Mouse (Mus musculus): ENCODE measurements around the gene Acaca.
A peak's percentile ranks its signal among the peaks of the same experiment; 100 is the strongest.

The Acaca gene

DNA sequence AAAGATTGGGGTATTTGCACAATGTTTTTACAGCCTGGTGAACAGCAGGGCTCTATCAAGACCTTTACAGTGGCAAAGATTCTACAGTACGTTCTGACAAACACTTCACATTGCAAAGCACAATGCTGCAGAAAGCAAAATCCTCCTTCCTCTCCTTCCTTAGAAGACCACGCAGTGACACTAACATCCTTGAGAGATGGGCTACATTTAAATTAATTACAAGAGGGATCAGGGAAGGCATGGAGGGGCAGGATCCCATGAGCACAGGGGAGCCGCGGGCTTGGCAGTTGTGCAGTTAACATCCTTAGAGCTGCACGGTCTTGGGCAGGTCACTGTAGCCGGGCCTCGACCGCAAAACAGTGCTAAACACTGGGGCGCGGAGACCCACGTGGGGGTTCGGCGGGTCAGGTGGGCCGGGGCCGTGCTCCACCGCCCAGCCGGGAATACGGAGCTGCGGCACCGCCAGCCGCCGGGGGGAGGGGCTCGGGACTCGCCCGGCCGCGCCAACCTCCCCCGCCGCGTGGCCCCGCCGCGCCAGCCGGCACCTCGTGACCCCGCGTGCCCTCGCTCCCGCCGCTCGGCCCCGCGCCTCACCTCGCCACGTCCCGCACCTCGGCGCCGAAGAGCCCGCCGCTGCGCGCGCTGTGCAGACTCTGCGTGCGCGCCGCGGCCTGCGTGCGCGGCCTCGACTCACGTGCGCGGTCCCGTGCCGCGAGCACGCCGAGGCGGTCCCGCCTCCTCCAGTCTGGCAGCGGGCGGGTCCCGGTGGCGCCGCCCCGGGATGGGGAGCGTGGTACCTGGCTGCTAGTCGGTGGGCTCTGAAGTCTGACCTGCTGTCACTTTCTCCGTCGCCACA is at the start of gene Acaca, which contains the start of gene Tada2a:
Gene Acaca (plus strand): TSS at position 730 of the 856 bp plus-strand sequence.
Gene Tada2a (minus strand): TSS at position 658 of the 856 bp plus-strand sequence.
- DNase-seq (ENCODE audit: extremely low read depth, insufficient read length, low spot score): peak; percentile 88

DNA sequence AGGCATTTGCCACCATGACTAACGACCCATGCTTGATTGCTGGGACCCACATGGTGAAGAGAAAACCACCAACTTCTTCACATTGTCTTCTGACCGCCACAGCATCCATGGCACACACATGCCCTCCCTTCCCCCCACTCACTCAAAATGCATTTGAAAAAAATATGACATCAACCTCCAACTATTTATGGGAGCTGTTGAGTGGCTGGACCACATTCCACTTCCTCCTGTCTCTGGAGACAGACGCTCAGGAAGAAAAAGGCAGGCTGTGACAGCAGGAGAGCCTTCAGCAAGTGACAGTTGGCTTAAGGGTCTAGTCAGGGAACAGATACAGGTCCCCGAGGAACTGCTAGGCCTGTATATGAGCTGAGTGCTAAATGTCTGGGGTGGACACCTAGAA is 49.6 kb upstream of the Acaca start:
- no peak for DNase-seq (ENCODE audit: extremely low read depth, insufficient read length, low spot score)

DNA sequence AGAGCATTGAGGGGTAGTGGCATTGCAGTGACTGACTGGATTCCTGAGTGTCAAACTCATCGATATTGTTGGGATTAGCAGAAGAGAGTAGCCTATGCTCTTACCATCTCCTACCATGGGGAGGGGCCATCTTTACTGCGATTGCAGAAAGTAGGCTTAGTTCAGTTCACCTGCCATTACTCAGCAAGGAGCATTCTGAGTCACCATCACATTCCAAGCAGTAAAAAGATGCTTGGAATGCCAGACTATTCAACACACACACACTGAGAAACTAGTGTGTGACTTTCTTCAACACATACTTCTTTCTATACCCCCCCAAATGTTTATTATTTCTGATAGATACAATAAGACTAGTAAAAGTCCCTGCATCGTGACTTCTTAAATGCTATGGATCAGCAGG is 49.1 kb upstream of the Acaca start:
- no peak for DNase-seq (ENCODE audit: extremely low read depth, insufficient read length, low spot score)

DNA sequence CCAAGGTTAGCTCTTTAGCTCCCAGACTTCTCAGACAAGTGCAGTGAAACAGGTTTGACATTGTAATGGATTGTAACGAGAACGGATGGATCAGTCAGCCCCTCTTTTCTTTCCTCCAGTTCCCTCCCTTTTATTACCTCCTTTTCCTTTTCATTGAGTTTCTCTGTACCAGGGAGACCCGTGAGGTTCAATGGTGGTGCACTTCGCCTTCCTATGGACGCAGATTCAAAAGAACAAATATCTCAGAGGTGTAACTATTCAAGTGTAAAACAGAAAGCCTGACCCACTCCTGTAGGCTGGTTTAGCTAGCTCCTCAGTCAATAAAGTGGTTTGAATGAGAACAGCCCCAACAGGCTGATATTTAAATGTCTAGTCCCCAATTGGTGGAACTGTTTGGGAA is 47.6 kb upstream of the Acaca start:
- no peak for DNase-seq (ENCODE audit: extremely low read depth, insufficient read length, low spot score)

DNA sequence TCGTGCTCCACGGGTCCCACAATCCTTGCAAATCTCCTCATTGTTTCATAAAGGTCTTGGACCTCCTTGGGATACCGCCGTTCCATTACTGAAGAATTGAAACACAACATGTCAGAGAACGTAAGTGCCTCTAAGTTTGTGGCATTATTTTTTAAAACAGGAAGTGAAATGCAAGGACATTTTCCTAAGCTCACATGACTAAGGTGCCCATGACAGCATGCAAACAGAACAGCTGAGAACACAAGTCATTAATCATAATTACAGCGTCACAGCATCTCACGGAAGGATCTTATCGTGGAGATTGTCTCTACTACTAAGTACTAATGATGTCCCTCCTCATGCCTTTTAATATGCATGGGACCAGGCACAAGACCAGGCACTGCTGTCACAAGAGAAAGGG is 38.9 kb upstream of the Acaca start:
- DNase-seq (ENCODE audit: extremely low read depth, insufficient read length, low spot score): no peak

DNA sequence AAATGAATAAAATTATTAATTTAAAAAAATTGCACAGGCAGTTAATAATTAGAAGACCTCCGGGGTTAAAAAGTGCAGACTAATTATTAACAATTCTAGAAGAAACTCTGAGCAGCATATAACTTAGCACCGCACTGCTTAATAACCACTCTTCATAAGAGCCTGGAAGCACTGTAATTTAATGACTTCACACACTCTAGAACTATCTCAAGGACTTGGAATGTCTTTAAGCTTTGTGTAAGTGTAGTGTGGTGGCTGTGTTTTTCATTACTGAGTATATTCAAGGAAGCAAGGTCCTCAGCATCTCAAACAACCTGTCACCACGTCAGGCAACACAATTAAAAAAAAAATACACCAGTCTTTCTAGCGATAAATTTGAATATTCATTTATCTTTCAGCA is 34.4 kb upstream of the Acaca start:
- DNase-seq (ENCODE audit: extremely low read depth, insufficient read length, low spot score): no peak

DNA sequence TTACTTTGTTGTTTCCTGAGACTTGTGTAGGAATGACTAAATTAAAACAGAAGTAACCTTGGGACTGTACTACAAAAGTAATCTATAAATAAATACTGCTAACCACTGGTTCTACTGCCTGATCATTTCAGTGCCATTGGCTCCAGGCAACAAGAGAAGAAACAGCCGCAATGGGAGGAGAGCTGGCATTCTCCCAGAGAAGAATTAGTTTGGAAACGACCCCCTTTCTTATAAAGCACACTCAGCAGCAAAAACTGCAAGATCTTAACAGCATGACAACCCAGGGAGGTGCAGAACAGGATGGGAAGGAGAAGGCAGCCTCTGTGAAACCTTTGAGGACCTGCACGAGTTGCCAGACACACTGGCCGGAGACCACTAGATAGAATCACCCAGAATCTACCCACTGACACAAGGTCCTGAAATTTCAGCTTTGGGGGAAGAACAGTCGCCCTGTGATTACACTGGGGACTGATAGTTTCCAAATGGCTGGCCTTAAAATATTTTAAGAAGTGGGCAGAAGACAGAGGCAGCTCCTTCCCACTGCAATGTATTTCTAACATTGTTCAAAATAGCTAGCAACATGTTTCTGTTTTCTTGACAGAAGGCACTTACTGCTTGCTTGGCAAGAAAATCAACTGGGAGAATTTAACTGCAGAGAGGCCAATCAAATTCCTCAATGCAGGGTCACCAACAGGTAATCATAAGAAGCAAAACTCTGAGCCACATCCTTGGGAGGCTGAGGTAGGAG is 32.0 kb upstream of the Acaca start:
- no peak for DNase-seq (ENCODE audit: extremely low read depth, insufficient read length, low spot score)

DNA sequence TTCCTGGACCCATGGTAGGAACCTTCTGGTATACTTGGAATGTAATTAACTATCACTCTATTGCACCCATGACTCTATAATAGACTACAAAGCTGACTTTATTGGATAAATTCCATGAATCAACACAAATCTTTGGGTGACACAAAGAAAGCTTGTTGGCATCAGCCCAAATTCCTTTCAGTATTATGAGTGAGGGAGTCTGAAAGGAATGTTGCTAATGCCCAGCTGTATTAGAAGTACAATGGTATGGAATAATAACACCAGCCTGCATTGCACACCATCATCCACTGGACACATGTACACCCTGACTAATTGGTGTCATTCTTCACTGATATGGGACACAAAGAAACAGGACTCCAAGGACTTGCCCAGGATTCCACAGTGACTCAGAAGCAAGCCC is 28.3 kb upstream of the Acaca start:
- DNase-seq (ENCODE audit: extremely low read depth, insufficient read length, low spot score): no peak

DNA sequence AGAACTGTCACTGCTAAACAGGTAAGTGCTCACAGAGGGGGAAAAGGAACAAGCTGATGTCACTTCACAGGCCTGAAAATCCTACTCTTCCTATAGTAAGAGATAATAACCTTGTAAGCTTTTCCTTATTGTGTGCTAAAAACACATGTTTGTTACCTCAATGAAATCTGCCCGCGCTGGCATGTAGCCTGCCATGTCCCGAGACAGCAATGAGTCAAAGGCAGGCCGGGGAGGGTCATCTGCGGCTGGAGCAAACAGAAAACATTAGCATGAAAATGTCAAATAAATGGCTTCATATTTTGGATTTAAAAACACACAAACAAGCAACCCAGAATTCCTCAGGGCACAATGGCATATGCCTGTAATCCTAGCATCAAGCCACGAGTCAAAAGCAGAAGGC is 25.4 kb upstream of the Acaca start:
- no peak for DNase-seq (ENCODE audit: extremely low read depth, insufficient read length, low spot score)

DNA sequence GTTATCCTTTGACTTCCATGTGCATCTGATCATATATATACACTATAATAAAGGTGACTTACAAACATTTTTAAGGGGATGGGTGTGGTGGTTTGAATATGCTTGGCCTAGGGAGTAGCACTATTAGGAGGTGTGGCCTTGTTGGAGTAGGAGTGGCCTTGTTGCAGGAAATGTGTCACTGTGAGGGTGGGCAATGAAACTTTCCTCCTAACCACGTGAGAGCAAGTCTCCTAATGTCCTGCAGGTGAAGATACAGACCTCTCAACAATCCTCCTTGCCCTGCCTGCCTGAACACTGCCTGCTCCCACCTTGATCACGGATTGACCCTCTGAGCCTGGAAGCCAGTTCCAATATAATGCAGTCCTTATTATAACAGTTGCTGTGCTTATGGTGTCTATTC is 22.3 kb upstream of the Acaca start:
- DNase-seq (ENCODE audit: extremely low read depth, insufficient read length, low spot score): no peak

DNA sequence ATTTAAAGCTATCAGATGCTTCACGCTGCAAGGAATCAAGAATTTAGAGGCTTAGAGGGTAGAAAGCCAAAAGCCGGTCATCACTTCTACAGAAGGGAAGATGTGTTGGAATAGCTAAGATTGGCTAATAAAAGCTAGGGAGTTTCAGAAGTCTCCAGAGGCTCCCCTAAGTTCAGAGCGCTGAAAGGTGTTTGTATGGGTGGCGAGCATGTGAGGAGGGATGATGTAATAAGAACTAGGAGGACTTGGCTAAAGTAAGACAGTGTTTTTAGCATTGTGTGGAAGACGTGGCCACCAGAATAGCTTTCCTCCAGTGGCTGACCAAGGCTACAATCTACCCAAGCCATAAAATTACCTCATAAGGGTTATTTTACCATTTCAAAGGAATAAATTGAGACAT is 15.8 kb upstream of the Acaca start:
- no peak for DNase-seq (ENCODE audit: extremely low read depth, insufficient read length, low spot score)

DNA sequence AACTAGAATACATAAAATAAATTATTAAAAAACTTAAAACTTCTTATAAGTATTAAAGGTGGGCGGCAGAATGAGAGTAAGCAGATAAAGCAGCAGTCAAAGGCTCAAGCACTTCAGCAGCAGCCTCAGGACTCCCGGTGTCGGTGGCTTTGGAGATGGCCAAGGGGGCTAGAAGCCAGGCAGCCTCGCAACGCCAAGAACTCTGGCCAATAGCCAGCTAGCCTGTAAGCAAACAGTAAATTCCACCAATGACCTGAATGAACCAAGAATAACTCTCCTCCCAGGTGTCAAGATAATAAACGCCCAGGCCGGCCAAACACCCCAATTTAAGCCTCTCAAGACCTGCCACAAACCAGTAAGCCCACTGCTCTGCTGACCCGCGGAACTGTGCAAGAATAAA is 13.8 kb upstream of the Acaca start:
- no peak for DNase-seq (ENCODE audit: extremely low read depth, insufficient read length, low spot score)

DNA sequence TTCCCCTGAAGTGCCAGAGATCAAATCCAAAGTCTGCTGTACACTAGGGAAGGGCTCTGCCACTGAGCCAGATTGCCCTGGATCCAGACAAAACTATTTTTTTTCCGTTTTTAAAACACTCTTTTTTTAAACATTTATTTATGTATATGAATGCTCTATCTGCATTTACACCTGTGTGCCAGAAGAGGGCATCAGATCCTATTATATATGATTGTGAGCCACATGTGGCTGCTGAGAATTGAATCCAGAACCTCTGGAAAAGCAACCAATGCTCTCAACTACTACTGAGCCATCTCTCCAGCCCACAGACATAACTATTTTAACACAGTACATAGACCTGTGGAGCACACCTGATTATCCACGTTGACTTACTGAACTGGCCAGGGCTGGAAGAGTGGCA is 13.3 kb upstream of the Acaca start:
- DNase-seq (ENCODE audit: extremely low read depth, insufficient read length, low spot score): no peak

DNA sequence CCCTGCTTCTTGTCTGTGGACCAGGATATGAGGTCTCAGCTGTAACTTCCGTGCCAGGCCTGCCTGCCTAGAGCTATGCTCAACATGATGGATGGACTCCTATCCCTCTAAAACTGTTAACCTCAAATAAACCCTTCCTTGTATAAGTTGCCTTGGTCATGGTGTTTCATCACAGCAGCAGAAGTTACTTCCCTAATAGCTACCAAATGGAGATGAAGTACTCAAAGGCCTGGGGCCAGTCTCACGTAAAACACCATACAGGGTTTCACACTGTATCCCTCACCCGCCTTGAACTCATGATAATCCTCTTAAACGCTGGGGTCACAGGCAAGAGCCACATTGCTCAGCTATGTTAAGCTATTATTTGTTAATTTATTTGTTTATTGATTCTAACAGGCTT is 12.0 kb upstream of the Acaca start:
- no peak for DNase-seq (ENCODE audit: extremely low read depth, insufficient read length, low spot score)

DNA sequence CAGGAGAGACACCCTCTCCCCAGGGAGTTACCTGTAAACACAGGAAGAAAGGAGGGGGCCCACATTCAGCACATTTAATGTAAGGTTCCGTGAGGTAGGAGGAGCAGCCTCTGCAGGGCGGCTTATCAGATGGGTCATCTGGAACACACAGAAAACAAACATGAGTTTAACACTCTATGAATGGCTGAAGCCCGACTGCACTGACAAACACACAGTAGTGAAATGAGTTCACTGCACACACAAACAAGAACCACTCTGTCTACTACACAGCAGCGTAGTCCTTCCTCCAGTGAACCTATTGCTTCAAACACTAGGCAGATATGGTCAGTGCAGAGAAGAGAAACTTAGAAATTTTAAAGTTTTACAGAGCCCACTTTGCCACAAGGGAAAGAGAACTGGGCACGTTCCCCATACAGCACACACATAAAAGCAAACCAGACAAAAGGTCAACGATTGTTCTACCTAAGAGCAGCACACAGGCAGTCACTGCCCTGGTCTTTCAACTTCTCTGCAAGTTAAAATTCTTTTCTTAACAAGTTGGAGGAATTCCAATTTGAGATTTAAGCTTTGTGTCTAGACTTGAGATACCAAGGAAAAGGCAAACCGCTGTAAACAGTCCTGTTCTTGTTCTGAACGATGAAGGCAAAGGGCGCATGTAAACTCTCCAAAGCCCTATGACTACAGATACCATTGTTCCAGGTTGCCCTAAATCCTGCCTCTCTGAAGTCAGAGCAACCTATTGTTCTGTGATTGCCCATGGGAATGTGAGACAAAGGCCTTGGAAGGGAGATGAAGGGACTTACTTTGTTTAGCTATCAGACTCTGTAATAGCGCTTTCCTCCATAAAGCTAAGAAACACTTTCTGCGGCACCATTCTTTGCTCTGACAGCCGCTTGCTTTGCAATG is 8.2 kb upstream of the Acaca start:
- DNase-seq (ENCODE audit: extremely low read depth, insufficient read length, low spot score): no peak

DNA sequence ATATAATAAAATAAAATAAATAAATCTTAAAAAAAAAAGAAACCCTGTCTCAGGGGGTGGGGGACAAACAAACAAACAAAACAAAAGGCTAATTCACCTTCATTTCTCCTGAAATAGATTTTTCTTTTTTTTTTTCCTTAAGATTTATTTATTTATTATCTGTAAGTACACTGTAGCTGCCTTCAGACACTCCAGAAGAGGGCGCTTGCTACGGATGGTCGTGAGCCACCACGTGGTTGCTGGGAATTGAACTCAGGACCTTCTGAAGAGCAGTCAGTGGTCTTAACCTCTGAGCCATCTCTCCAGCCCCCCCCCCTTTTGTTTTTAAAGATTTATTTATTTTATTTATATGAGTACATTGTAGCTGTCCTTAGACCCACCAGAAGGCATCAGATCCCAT is 1.5 kb upstream of the Acaca start:
- no peak for DNase-seq (ENCODE audit: extremely low read depth, insufficient read length, low spot score)

DNA sequence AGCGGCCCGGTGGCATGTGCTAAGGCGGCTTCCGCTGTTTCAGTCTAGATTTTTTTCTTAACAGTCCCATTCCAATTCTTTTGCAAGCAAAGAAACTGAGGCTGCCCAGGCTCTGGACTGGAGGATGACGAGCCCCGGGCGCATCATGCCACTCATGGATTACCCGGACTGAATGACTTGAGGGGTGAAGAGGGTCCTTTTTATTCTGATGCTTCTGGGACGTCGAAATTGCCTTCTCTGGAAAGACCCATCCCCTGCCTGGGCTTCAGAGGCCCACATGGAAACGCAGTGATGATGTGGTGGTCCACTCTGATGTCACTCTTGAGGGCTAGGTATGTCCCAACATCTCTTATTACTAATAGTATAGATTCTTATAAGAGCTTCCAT is 320 bp downstream of the Acaca start:
- DNase-seq (ENCODE audit: extremely low read depth, insufficient read length, low spot score): no peak

DNA sequence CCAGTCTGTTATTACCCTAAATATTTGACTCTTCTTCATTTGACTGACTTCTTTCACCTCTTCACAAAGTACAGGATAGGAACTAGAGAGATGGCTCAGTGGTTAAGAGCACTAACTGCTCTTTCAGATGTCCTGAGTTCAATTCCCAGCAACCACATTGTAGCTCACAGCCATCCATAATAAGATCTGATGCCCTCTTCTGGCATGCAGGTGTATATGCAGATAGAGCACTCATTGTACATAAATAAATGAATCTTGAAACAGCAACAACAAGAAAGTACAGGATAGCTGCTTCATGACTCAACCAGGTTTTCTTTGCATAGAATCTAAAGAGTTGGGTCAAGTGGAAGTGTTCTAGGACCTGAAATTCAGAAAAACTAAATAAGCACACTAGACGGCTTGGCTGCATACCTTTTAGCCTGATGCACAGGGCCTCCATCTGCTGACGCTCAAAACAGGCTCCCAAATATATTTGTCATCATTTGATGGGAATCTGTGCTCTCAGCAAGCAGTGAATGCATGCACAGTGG is 4.9 kb downstream of the Acaca start:
- DNase-seq (ENCODE audit: extremely low read depth, insufficient read length, low spot score): no peak

DNA sequence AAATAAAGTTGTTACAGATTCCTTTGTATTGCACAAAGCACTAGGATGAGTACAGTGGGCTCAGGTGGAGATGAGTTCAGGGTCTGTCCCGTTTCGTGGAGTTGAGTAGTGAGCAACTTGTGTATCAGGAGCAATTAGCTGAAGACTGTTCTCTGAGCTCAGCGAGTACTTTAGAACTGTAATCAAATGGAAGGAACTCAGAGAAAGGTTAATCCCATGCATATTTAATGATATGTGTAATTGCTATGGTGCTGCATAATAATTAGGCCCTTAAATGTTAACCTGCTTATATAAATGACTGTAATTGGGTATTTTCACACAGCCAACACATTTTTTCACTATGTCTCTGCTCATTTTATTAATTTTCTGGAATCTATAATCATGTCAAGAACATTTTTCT is 7.0 kb downstream of the Acaca start:
- no peak for DNase-seq (ENCODE audit: extremely low read depth, insufficient read length, low spot score)

DNA sequence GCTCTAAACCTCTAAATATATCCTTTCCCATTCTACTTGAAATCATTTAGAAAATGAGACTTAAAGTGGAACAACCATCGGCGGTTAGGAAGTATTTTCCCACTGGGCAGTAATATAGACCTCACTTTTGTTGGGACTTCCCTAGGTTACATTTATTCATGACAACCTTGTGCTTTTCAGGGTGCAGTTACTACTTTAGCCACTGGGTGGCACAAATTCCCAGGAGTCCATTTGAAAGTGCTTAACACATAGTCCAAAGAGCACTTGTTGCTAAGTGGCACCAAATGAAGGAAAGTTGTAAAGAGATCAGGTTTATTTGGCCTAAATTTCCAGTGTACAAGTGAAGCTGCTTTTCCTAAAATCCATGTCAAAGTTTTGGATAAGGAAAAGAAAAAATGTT is 12.3 kb downstream of the Acaca start:
- DNase-seq (ENCODE audit: extremely low read depth, insufficient read length, low spot score): peak; percentile 35
